Mouse (Mus musculus) ES-E14 (cell line): Measurements from ENCODE around the gene Dnajc11. TPM values are rescaled to one million over a fixed set of nuclear protein-coding genes. Genes with fewer than 3 reads are reported as not detected.

Source experiments
- DNase-seq: peaks from one replicate; pipeline ENCODE4 v3.0.0-alpha.2; 2013; ENCODE audit warnings: low read depth, low spot score
- H3K27ac ChIP-seq: 2 replicates; pipeline ENCODE4 v1.5.1; 2012; ENCODE audit warnings: low read depth, mild to moderate bottlenecking, low read length, moderate library complexity, mixed read lengths; ENCODE audit not compliant: poor library complexity, insufficient read depth, severe bottlenecking
- H3K36me3 ChIP-seq: 2 replicates; pipeline ENCODE4 v1.6.1; 2012; ENCODE audit warnings: mild to moderate bottlenecking, low read length, moderate library complexity, mixed read lengths; ENCODE audit not compliant: control insufficient read depth, poor library complexity, insufficient read depth, severe bottlenecking
- H3K4me1 ChIP-seq, 2 experiments: fragments of 150-350 bp in 1 of 2; sonication (generic) in 1 of 2; 2 replicates each; pipeline ENCODE4 v1.6.1; 2012; ENCODE audit warnings: low read length in 2 of 2, mild to moderate bottlenecking in 1 of 2, mixed read lengths in 1 of 2; ENCODE audit not compliant: control insufficient read depth in 2 of 2, insufficient read depth in 2 of 2, poor library complexity in 1 of 2
- H3K4me3 ChIP-seq, 2 experiments: fragments of 150-350 bp in 1 of 2; sonication (generic) in 1 of 2; 2 replicates each; pipeline ENCODE4 v1.5.1; 2012; ENCODE audit warnings: low read length in 2 of 2, low read depth in 1 of 2, mild to moderate bottlenecking in 1 of 2, mixed read lengths in 1 of 2; ENCODE audit not compliant: insufficient read depth in 1 of 2, poor library complexity in 1 of 2, severe bottlenecking in 1 of 2
- H3K9ac ChIP-seq: 2 replicates; pipeline ENCODE4 v1.6.1; 2012; ENCODE audit warnings: low read depth, mild to moderate bottlenecking, low read length, mixed read lengths; ENCODE audit not compliant: poor library complexity, insufficient read depth, severe bottlenecking
- H3K9me3 ChIP-seq: fragments of 150-350 bp; sonication (generic); 2 replicates; pipeline ENCODE4 v1.6.1; 2012; ENCODE audit warnings: low read depth, mild to moderate bottlenecking, low read length; ENCODE audit not compliant: control insufficient read depth, insufficient read depth
- CHD2 ChIP-seq: IDR thresholded peaks from 2 replicates; pipeline ENCODE4 v1.6.1; 2014; ENCODE audit warnings: mild to moderate bottlenecking, low read depth, low read length, inconsistent platforms
- HCFC1 ChIP-seq: IDR thresholded peaks from 2 replicates; pipeline ENCODE4 v1.6.1; 2012; ENCODE audit warnings: low read length, inconsistent platforms, borderline replicate concordance; ENCODE audit not compliant: insufficient read depth
- MAFK ChIP-seq: IDR thresholded peaks from 2 replicates; pipeline ENCODE4 v1.6.1; 2014; ENCODE audit warnings: mild to moderate bottlenecking, low read depth, low read length, inconsistent platforms; ENCODE audit not compliant: insufficient read depth
- ZC3H11A ChIP-seq: IDR thresholded peaks from 2 replicates; pipeline ENCODE4 v1.6.1; 2012; ENCODE audit warnings: low read depth, mild to moderate bottlenecking, inconsistent platforms, low read length, borderline replicate concordance
- ZNF384 ChIP-seq: IDR thresholded peaks from 2 replicates; pipeline ENCODE4 v1.6.1; 2012; ENCODE audit warnings: low read depth, low read length, inconsistent platforms
- in situ Hi-C, 2 experiments: fragments of 600-800 bp; cut with MboI; formaldehyde crosslinking; loops; one replicate each; pipeline ENCODE4 v1.15.1; 2025; ENCODE audit warnings: low sequenced_read_pairs in 2 of 2, inconsistent platforms in 1 of 2; ENCODE audit not compliant: unreplicated experiment in 2 of 2
- total RNA-seq: library from RNA; depleted of rRNA; stranded (reverse); fragments of 300-350 nt; gene quantifications from 2 replicates; pipeline ENCODE4 v1.2.3, GENCODE M21; 2012

Dnajc11 gene
- total RNA-seq, 1 experiment, result 98.2 TPM

DNA sequence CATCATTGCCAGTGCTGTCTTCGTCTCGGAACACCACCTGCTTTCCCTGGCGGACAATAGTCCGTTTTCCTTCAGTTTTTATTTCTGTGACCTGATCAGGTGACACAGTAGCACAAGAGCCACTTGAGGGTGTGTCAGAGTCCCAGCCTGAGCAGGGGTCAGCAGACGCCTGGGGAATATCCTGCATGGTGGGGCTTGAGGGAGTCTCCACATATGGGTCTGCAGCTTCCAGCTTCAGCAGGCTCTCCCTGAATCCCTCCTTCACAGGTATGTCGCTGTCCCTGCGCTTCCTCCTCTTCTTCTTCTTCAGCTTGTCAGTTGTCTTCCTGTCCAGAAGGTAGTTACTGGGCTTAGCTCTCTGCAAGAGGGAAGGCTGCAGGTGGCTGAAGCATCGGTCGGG lies 58.6 kb downstream of the Dnajc11 start:
- no peak for DNase-seq
- Histone ChIP-seq H3K9ac (no peak overlapping the region), H3K36me3 (peaks cover 30% of the 10 kb centered on the region), H3K27ac (no peak overlapping the region), H3K9me3 (no peaks in the 10 kb centered on the region), H3K4me1 (peaks cover 0 to 15% of the 10 kb centered on the region in 2 experiments; a peak in 2 of 4 replicates), H3K4me3 (no peak overlapping the region)
- in situ Hi-C loops, result no loop called here
- TF ChIP-seq CHD2 (no peak), MAFK (no peak), ZC3H11A (no peak), ZNF384 (no peak), HCFC1 (no peak)

DNA sequence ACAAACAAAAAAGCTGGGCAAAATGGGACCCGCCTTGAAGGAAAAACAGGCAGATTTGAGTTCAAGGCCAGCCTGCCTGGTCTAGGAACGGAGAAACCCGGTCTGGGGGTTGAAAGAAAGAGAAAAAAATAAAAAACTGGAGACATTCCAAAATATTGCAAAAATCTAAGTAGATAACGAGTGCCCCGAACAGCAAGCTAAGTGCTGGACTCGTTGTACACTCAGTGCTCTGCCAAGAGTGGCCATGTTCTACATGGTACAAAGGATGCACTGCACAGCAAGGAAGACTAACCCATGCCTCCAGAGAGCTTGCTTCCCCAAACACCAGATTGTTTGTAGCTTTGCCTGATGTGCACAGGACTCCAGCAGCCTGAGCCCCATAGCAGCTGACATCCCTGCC lies 59.5 kb downstream of the Dnajc11 start:
- H3K9ac ChIP-seq, result no peak overlapping the region
- H3K27ac ChIP-seq, result no peak overlapping the region
- peaks cover 30% of the 10 kb centered on the region for H3K36me3 ChIP-seq
- no peak for DNase-seq
- H3K4me3 ChIP-seq, result no peak overlapping the region
- H3K9me3 ChIP-seq, result no peaks in the 10 kb centered on the region
- H3K4me1 ChIP-seq, result peaks cover 0 to 14% of the 10 kb centered on the region in 2 experiments; a peak in 2 of 4 replicates
- in situ Hi-C loops, result no loop called here
- TF ChIP-seq ZNF384 (no peak), ZC3H11A (no peak), HCFC1 (no peak), MAFK (no peak), CHD2 (no peak)

DNA sequence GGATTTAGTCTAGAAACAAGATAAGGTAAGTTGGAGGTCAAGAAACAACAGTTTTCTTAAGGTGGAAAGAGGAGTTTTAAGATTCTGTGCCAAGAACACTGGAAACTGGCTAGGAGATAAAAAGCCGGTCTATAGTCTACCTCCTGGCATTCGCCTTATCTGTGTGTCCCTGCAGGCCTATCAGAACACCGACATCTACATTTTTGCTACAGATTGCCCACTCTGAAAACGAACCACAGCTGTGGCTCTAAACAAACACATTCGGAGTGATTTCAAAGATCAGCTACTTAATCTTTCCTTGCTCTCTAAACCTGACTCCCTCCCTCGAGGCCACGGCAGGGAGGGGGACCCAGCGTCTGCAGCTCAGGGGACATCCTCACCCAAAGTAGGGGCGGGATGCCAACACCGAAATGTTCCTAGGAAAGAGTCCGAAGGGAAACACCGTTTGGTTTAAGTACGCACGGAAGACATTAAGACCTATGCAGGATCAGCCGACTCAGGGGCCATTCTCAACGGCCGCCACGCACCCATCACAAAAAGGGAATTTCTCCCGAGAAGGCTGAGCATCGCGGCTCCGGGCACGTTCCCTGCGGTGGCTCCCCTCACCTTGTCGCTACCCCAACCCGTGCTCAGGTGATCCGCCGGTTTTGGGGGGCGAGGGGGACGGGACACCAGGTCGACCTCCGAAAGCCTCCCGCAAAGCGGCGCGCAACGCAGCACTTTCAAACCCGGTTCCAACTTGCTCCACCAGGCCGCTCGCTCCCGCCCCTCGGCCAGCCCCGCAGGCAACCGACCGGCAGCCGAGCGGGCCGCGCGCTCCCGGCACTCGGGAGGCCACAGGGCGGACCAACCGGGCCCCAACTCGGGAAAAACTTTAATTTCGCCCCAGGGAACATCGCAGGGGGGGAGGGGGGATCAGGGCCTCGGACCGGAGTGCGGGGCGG lies 61.0 kb downstream of the Dnajc11 start:
- peak overlapping the region; percentile 97 for H3K9ac ChIP-seq
- in situ Hi-C loops, result no loop called here
- H3K36me3 ChIP-seq, result peaks cover 30% of the 10 kb centered on the region
- DNase-seq, result no peak
- TF ChIP-seq ZNF384 (no peak), MAFK (no peak), CHD2 (no peak), ZC3H11A (no peak), HCFC1 (no peak)
- H3K27ac ChIP-seq, result no peak overlapping the region; the same call in 1 of the 2 replicates
- peaks cover 0 to 15% of the 10 kb centered on the region in 2 experiments; a peak in 2 of 4 replicates for H3K4me1 ChIP-seq
- no peaks in the 10 kb centered on the region for H3K9me3 ChIP-seq
- peak overlapping the region; percentile 99 to 100 for H3K4me3 ChIP-seq

DNA sequence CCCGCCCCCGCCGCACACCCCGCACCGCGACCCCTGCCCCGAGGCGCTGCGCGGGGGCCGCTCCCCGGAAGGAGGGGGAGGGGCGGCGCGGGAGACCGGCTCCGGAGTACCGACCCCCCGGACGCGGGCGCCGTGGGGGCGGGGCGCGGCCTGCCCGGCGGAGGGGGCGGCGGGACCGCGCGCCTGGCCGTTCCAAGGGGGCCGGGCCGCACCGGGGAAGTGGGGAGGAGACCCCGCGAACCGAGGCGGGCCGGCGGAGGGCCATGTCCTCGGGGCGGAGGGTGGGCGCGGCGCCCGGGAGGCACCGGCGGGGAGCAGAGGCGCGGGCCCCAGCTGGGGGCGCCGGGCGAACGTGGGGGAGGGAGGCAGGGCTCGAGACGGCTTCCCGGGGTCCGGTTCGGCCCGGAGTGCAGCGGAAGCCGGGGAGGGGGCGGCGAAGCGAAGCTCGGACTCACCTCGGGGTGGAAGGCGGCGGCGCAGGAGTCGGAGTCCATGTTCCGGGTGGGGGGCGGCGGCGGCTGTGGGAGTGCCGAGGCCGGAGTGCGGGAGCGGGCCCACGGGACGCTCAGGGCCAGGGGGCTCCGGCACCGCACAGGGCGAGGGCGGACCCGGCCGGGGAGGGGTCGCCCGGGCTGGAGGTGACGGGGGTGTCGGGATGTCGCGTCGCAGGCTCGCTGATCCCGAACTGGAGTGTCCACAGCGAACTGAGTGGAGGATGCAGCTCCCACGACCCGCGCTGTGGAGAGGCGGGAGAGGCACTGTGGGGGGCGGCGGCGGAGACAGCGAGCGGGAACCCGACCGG lies 62.1 kb downstream of the Dnajc11 start:
- Histone ChIP-seq H3K9me3 (no peaks in the 10 kb centered on the region), H3K4me3 (peak overlapping the region; percentile 99 to 100), H3K36me3 (peaks cover 27% of the 10 kb centered on the region), H3K9ac (peak overlapping the region; percentile 97), H3K27ac (peak overlapping the region; percentile 71), H3K4me1 (peaks cover 0 to 19% of the 10 kb centered on the region in 2 experiments; a peak in 2 of 4 replicates)
- TF ChIP-seq HCFC1 (no peak), MAFK (no peak), ZNF384 (no peak), CHD2 (no peak), ZC3H11A (no peak)
- in situ Hi-C loops, result no loop called here
- DNase-seq, result no peak
